Mouse (Mus musculus) kidney, embryonic 16.5 days (tissue): ENCODE data around the gene Itm2c. TPM values are rescaled to one million over a fixed set of nuclear protein-coding genes. Genes with fewer than 3 reads are reported as not detected.

Experiments used
- ATAC-seq: fragments of 200-750 bp; cut with Nextera tagmentation; 2 replicates; pipeline ENCODE4 v1.8.0; 2017; ENCODE audit warnings: moderate TSS enrichment; ENCODE audit not compliant: low FRiP score, low TSS enrichment
- H3K27ac ChIP-seq: fragments of 300-500 bp; sonication (generic); 2 replicates; pipeline ENCODE4 v1.5.1; 2014; ENCODE audit warnings: low read length
- H3K27me3 ChIP-seq: fragments of 300-500 bp; sonication (generic); 2 replicates; pipeline ENCODE4 v1.6.1; 2014; ENCODE audit warnings: low read length, control low read depth, mixed read lengths; ENCODE audit not compliant: insufficient read depth
- H3K36me3 ChIP-seq: fragments of 300-500 bp; sonication (generic); 2 replicates; pipeline ENCODE4 v1.6.1; 2014; ENCODE audit warnings: low read length, control low read depth, mixed read lengths; ENCODE audit not compliant: insufficient read depth
- H3K4me1 ChIP-seq: fragments of 300-500 bp; sonication (generic); 2 replicates; pipeline ENCODE4 v1.6.1; 2014; ENCODE audit warnings: low read length, control low read depth, mixed read lengths; ENCODE audit not compliant: insufficient read depth
- H3K4me2 ChIP-seq: fragments of 300-500 bp; sonication (generic); replicated peaks from 2 replicates; pipeline ENCODE4 v1.6.1; 2014; ENCODE audit warnings: low read depth, low read length
- H3K4me3 ChIP-seq: fragments of 300-500 bp; sonication (generic); 2 replicates; pipeline ENCODE4 v1.5.1; 2014; ENCODE audit warnings: mild to moderate bottlenecking, low read length
- H3K9ac ChIP-seq: fragments of 300-500 bp; sonication (generic); replicated peaks from 2 replicates; pipeline ENCODE4 v1.6.1; 2014; ENCODE audit warnings: low read length
- H3K9me3 ChIP-seq: fragments of 300-500 bp; sonication (generic); 2 replicates; pipeline ENCODE4 v1.6.1; 2016; ENCODE audit warnings: low read length, control low read depth
- WGBS: fragments of 180-500 bp; shearing (Covaris S2); extraction: QIAGEN DNeasy Blood & Tissue Kit; methylation state at CpG from one replicate; pipeline ENCODE4 v1.1.7; 2014; 5-methylcytosine and 5-hydroxymethylcytosine counted together
- polyA plus RNA-seq: library from polyadenylated mRNA; unstranded; fragments of >200 nt; fragmentation: Nextera tagmentation; extraction: Ambion mirVana; gene quantifications from 2 replicates; pipeline ENCODE4 v1.2.1, GENCODE M21; 2015

The Itm2c gene
- polyA plus RNA-seq, 1 experiment from 2014 or later: 269 TPM

- ATAC-seq: peak; percentile 40; the same call in 1 of the 2 replicates
- Histone ChIP-seq H3K27me3 (no peaks in the 10 kb centered on the region), H3K4me1 (peaks cover 25% of the 10 kb centered on the region), H3K4me3 (no peak overlapping the region), H3K36me3 (no peaks in the 10 kb centered on the region), H3K27ac (peak overlapping the region; percentile 79), H3K9me3 (no peaks in the 10 kb centered on the region), H3K9ac (no peak overlapping the region), H3K4me2 (no peak overlapping the region)
- WGBS: 28% methylated on average over 4 of the region's 4 CpGs
Observed at GRCm38 (mm10) chr1:85928688-85929065, 34.6 kb downstream of the Itm2c start.

GRCm38 (mm10) chr1:85929406-85929805 lies 35.3 kb downstream of the Itm2c start:
- peaks cover 32% of the 10 kb centered on the region for H3K4me1 ChIP-seq
- no peak overlapping the region for H3K4me3 ChIP-seq
- no peaks in the 10 kb centered on the region for H3K9me3 ChIP-seq
- H3K27ac ChIP-seq: peak overlapping the region; percentile 79; the same call in 1 of the 2 replicates
- no peak for ATAC-seq
- no peaks in the 10 kb centered on the region for H3K36me3 ChIP-seq
- no peak overlapping the region for H3K4me2 ChIP-seq
- H3K27me3 ChIP-seq: no peaks in the 10 kb centered on the region
- 83% methylated on average over 6 of the region's 6 CpGs for WGBS
- no peak overlapping the region for H3K9ac ChIP-seq

GRCm38 (mm10) chr1:85931170-85931569 lies 37.1 kb downstream of the Itm2c start:
- Histone ChIP-seq H3K4me1 (peaks cover 38% of the 10 kb centered on the region), H3K4me3 (no peak overlapping the region), H3K4me2 (no peak overlapping the region), H3K27me3 (no peaks in the 10 kb centered on the region), H3K9me3 (no peaks in the 10 kb centered on the region), H3K9ac (no peak overlapping the region), H3K36me3 (no peaks in the 10 kb centered on the region), H3K27ac (no peak overlapping the region)
- ATAC-seq: no peak
- 87% methylated on average over 5 of the region's 5 CpGs for WGBS

GRCm38 (mm10) chr1:85933226-85933625 lies 39.1 kb downstream of the Itm2c start:
- ATAC-seq: peak; percentile 72
- no peaks in the 10 kb centered on the region for H3K27me3 ChIP-seq
- 0 out of 2 replicates have a peak overlapping the region, but pooled peaks have one; percentile 55 for H3K9ac ChIP-seq
- 9% methylated on average over 7 of the region's 7 CpGs for WGBS
- peak overlapping the region; percentile 45 for H3K4me2 ChIP-seq
- H3K9me3 ChIP-seq: no peaks in the 10 kb centered on the region
- H3K4me1 ChIP-seq: peaks cover 36% of the 10 kb centered on the region
- H3K27ac ChIP-seq: peak overlapping the region; percentile 86
- H3K4me3 ChIP-seq: peak overlapping the region; percentile 17; the same call in 1 of the 2 replicates
- H3K36me3 ChIP-seq: no peaks in the 10 kb centered on the region

- H3K4me3 ChIP-seq: peak overlapping the region; percentile 17; the same call in 1 of the 2 replicates
Observed at GRCm38 (mm10) chr1:85933631-85934465, 39.8 kb downstream of the Itm2c start.

GRCm38 (mm10) chr1:85934560-85934959 lies 40.5 kb downstream of the Itm2c start:
- Histone ChIP-seq H3K27ac (peak overlapping the region; percentile 86), H3K9ac (no peak overlapping the region), H3K4me1 (peaks cover 30% of the 10 kb centered on the region), H3K4me2 (no peak overlapping the region), H3K27me3 (no peaks in the 10 kb centered on the region), H3K4me3 (no peak overlapping the region), H3K9me3 (no peaks in the 10 kb centered on the region), H3K36me3 (no peaks in the 10 kb centered on the region)
- 7% methylated on average over 7 of the region's 7 CpGs for WGBS
- no peak for ATAC-seq

More at GRCm38 (mm10) chr1:85933631-85934465, 39.8 kb downstream of the Itm2c start:
- ATAC-seq: peak; percentile 78
- Histone ChIP-seq H3K27ac (peak overlapping the region; percentile 86), H3K4me1 (peaks cover 30% of the 10 kb centered on the region), H3K9me3 (no peaks in the 10 kb centered on the region), H3K36me3 (no peaks in the 10 kb centered on the region), H3K9ac (peak overlapping the region; percentile 55), H3K4me2 (peak overlapping the region; percentile 45), H3K27me3 (no peaks in the 10 kb centered on the region)
- WGBS: 4% methylated on average over 11 of the region's 11 CpGs

- WGBS: 62% methylated on average over 8 of the region's 8 CpGs
- Histone ChIP-seq H3K9ac (no peak overlapping the region), H3K27me3 (no peaks in the 10 kb centered on the region), H3K4me3 (no peak overlapping the region), H3K36me3 (no peaks in the 10 kb centered on the region), H3K9me3 (no peaks in the 10 kb centered on the region), H3K4me2 (no peak overlapping the region), H3K27ac (no peak overlapping the region), H3K4me1 (peaks cover 30% of the 10 kb centered on the region)
- ATAC-seq: no peak
Observed at GRCm38 (mm10) chr1:85935148-85935852, 41.2 kb downstream of the Itm2c start.

GRCm38 (mm10) chr1:85936265-85936664 lies 42.2 kb downstream of the Itm2c start:
- 56% methylated on average over 6 of the region's 6 CpGs for WGBS
- no peaks in the 10 kb centered on the region for H3K9me3 ChIP-seq
- ATAC-seq: no peak
- no peak overlapping the region for H3K9ac ChIP-seq
- H3K4me3 ChIP-seq: no peak overlapping the region
- no peak overlapping the region for H3K27ac ChIP-seq
- H3K4me2 ChIP-seq: no peak overlapping the region
- H3K4me1 ChIP-seq: peaks cover 30% of the 10 kb centered on the region
- no peaks in the 10 kb centered on the region for H3K27me3 ChIP-seq
- no peaks in the 10 kb centered on the region for H3K36me3 ChIP-seq

- 57% methylated on average over 1 of the region's 1 CpGs for WGBS
- ATAC-seq: no peak
- peaks cover 29% of the 10 kb centered on the region for H3K4me1 ChIP-seq
- H3K9me3 ChIP-seq: no peaks in the 10 kb centered on the region
- no peak overlapping the region for H3K27ac ChIP-seq
- H3K27me3 ChIP-seq: no peaks in the 10 kb centered on the region
- H3K36me3 ChIP-seq: no peaks in the 10 kb centered on the region
- no peak overlapping the region for H3K4me3 ChIP-seq
- no peak overlapping the region for H3K9ac ChIP-seq
- H3K4me2 ChIP-seq: no peak overlapping the region
Observed at GRCm38 (mm10) chr1:85937323-85937722, 43.2 kb downstream of the Itm2c start.

- Histone ChIP-seq H3K9ac (no peak overlapping the region), H3K4me2 (no peak overlapping the region), H3K27me3 (no peaks in the 10 kb centered on the region), H3K4me3 (no peak overlapping the region), H3K9me3 (peaks cover 3% of the 10 kb centered on the region; the same call in 1 of the 2 replicates), H3K4me1 (no peaks in the 10 kb centered on the region), H3K27ac (no peak overlapping the region), H3K36me3 (no peaks in the 10 kb centered on the region)
- WGBS: 81% methylated on average over 8 of the region's 8 CpGs
- ATAC-seq: no peak
Observed at GRCm38 (mm10) chr1:85942318-85942717, 48.2 kb downstream of the Itm2c start.
